Mouse (Mus musculus) liver, adult 10 weeks (tissue): ENCODE data around the gene Atp5c1. TPM values are rescaled to one million over a fixed set of nuclear protein-coding genes. Genes with fewer than 3 reads are reported as not detected.

Source experiments
- polyA plus RNA-seq: library from polyadenylated mRNA; stranded (reverse); fragments of 350-450 nt; fragmentation: Illumina TruSeq; extraction: RNeasy Lipid Tissue Mini Kit (QIAGEN cat#74804); gene quantifications from one replicate; pipeline ENCODE4 v1.2.3, GENCODE M21; 2014; ENCODE audit warnings: low read depth, low replicate concordance

Atp5c1 gene
- 720 TPM for polyA plus RNA-seq

DNA sequence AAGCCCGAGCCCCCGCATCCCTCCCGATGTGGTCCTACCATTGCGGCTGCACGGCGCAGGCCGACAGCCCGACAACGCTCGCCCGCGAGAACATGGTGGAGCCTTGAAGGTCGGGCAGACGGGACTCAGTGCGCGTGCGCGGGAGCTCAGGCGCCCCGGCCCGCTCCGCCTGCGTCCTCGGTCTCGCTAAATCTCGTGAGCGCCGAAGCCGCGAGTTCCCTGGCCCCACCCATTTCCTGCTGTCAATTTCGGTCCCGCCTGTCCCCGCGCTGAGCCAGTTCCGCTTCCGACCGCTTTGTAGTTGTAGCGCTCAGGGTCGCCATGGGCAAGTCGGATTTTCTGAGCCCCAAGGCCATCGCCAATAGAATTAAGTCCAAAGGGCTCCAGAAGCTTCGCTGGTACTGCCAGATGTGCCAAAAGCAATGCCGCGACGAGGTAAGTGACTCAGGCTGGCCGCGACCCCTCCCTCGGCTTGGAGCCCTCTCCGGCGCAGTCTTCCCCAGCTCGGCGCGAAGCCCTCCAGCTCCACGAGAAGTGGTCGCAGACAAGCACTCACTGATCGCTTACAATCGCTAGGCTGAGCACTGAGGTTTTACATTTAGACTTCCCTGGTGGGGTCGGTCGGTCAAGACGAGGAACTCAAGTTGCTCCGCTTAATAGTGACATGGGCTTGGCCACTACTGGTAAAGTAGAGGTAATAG is at the start of gene Atp5c1, which contains the start of gene Kin:
Gene Atp5c1 (minus strand): TSS at position 201 of the 701 bp plus-strand sequence.
Gene Kin (plus strand): TSS at position 284 of the 701 bp plus-strand sequence.

GRCm38 (mm10) chr2:10048461-10048860 is 31.8 kb downstream of the Atp5c1 start, which contains the start of gene Taf3:
Gene Taf3 (minus strand): TSS chr2:10048596.

Other genes starting within 250 kb of the Atp5c1 start
- not detected for gene 4930412O13Rik, start 199.3 kb downstream of the Atp5c1 start, polyA plus RNA-seq
- gene 9230102O04Rik, start 191.0 kb downstream of the Atp5c1 start, polyA plus RNA-seq = not detected
- 1.5 TPM for gene Gata3, start 190.5 kb downstream of the Atp5c1 start, polyA plus RNA-seq
- gene Taf3, start 31.9 kb downstream of the Atp5c1 start, polyA plus RNA-seq = 2.4 TPM
- 15.2 TPM for gene Kin, start 83 bp upstream of the Atp5c1 start, polyA plus RNA-seq
- gene Itih2, start 50.9 kb upstream of the Atp5c1 start, polyA plus RNA-seq = 927 TPM
- gene Itih5, start 73.1 kb upstream of the Atp5c1 start, polyA plus RNA-seq = 9.3 TPM